Mouse (Mus musculus) embryonic facial prominence, embryonic 11.5 days (tissue): Measurements from ENCODE around the gene Slc12a7. TPM values are rescaled to one million over a fixed set of nuclear protein-coding genes. Genes with fewer than 3 reads are reported as not detected.

ENCODE experiments used
- ATAC-seq: fragments of 200-750 bp; cut with Nextera tagmentation; replicated peaks from 2 replicates; pipeline ENCODE4 v1.8.0; 2017; ENCODE audit warnings: low read depth; ENCODE audit not compliant: insufficient number of reproducible peaks, low FRiP score, low TSS enrichment
- DNase-seq: peaks from one replicate; pipeline ENCODE4 v3.0.0-alpha.2; 2015; ENCODE audit warnings: low spot score
- H3K27ac ChIP-seq: fragments of 300-500 bp; sonication (generic); replicated peaks from 2 replicates; pipeline ENCODE4 v1.5.1; 2014; ENCODE audit warnings: mild to moderate bottlenecking, low read depth, low read length, control low read depth
- H3K27me3 ChIP-seq: fragments of 300-500 bp; sonication (generic); 2 replicates; pipeline ENCODE4 v1.6.1; 2014; ENCODE audit warnings: mild to moderate bottlenecking, low read length, moderate library complexity, mixed read lengths; ENCODE audit not compliant: control insufficient read depth, insufficient read depth
- H3K36me3 ChIP-seq: fragments of 300-500 bp; sonication (generic); replicated peaks from 2 replicates; pipeline ENCODE4 v1.6.1; 2014; ENCODE audit warnings: low read depth, mild to moderate bottlenecking, low read length, moderate library complexity, mixed read lengths; ENCODE audit not compliant: control insufficient read depth, insufficient read depth
- H3K4me1 ChIP-seq: fragments of 300-500 bp; sonication (generic); 2 replicates; pipeline ENCODE4 v1.6.1; 2014; ENCODE audit warnings: low read length, mixed read lengths; ENCODE audit not compliant: control insufficient read depth, insufficient read depth
- H3K4me2 ChIP-seq: fragments of 300-500 bp; sonication (generic); 2 replicates; pipeline ENCODE4 v1.6.1; 2014; ENCODE audit warnings: low read depth, mild to moderate bottlenecking, control low read depth, low read length, moderate library complexity
- H3K4me3 ChIP-seq: fragments of 300-500 bp; sonication (generic); 2 replicates; pipeline ENCODE4 v1.5.1; 2014; ENCODE audit warnings: low read depth, low read length, control low read depth
- H3K9ac ChIP-seq: fragments of 300-500 bp; sonication (generic); replicated peaks from 2 replicates; pipeline ENCODE4 v1.6.1; 2014; ENCODE audit warnings: mild to moderate bottlenecking, control low read depth, low read length
- H3K9me3 ChIP-seq: fragments of 300-500 bp; sonication (generic); replicated peaks from 2 replicates; pipeline ENCODE4 v1.6.1; 2016; ENCODE audit warnings: mild to moderate bottlenecking, low read length, inconsistent platforms, mixed read lengths; ENCODE audit not compliant: control insufficient read depth
- WGBS: fragments of 180-500 bp; shearing (Covaris S2); extraction: QIAGEN DNeasy Blood & Tissue Kit; methylation state at CpG from one replicate; pipeline ENCODE4 v1.1.7; 2014; 5-methylcytosine and 5-hydroxymethylcytosine counted together
- polyA plus RNA-seq: library from polyadenylated mRNA; unstranded; fragments of >200 nt; fragmentation: Nextera tagmentation; extraction: Ambion mirVana; gene quantifications from 2 replicates; pipeline ENCODE4 v1.2.1, GENCODE M21; 2014

Slc12a7 gene
- polyA plus RNA-seq, 1 experiment from 2014 or later, result 39.6 TPM

- Histone ChIP-seq H3K27ac (no peak overlapping the region), H3K4me3 (no peak overlapping the region), H3K36me3 (no peaks in the 10 kb centered on the region), H3K27me3 (no peaks in the 10 kb centered on the region), H3K4me2 (no peak overlapping the region), H3K9me3 (no peaks in the 10 kb centered on the region), H3K4me1 (peaks cover 6% of the 10 kb centered on the region; the same call in 1 of the 2 replicates), H3K9ac (no peak overlapping the region)
- WGBS, result 2% methylated on average over 2 of the region's 2 CpGs
- ATAC-seq (0 out of 2 replicates have a peak, but pooled peaks have one; percentile 20), DNase-seq (peak; percentile 81)
Measured at GRCm38 (mm10) chr13:73831486-73831885, 98.6 kb downstream of the Slc12a7 start.

DNA sequence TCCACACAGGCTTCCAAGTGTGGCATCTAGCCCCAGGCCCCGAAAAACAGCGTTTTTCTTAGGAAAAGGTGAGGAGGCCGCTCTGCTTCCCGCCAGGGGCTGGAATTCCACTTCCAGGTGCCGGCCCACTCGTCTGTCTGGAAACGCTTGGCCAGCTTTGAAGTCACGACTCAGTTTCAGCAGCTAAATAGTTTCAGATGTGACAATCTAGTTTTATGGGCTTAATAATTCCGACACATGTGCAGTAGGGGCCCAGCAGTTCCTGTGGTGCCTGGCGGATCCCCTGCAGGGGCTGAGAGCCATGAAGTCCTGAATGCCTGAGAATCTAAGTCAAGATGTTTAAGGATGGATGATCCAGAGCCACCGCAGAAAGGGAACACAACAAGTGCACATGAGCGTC is 100.9 kb downstream of the Slc12a7 start:
- peak; percentile 89 for DNase-seq

GRCm38 (mm10) chr13:73835791-73836190 is 102.9 kb downstream of the Slc12a7 start:
- no peak overlapping the region for H3K4me3 ChIP-seq
- H3K27me3 ChIP-seq, result no peaks in the 10 kb centered on the region
- H3K9ac ChIP-seq, result no peak overlapping the region
- ATAC-seq (no peak), DNase-seq (no peak)
- no peak overlapping the region for H3K27ac ChIP-seq
- 70% methylated on average over 4 of the region's 4 CpGs for WGBS
- H3K9me3 ChIP-seq, result no peaks in the 10 kb centered on the region
- H3K4me2 ChIP-seq, result no peak overlapping the region
- H3K4me1 ChIP-seq, result peaks cover 6% of the 10 kb centered on the region; the same call in 1 of the 2 replicates
- no peaks in the 10 kb centered on the region for H3K36me3 ChIP-seq

More for the DNA sequence above, 100.9 kb downstream of the Slc12a7 start:
- H3K9me3 ChIP-seq, result no peaks in the 10 kb centered on the region
- H3K4me3 ChIP-seq, result no peak overlapping the region
- no peaks in the 10 kb centered on the region for H3K27me3 ChIP-seq
- H3K4me2 ChIP-seq, result no peak overlapping the region
- H3K4me1 ChIP-seq, result peaks cover 6% of the 10 kb centered on the region; the same call in 1 of the 2 replicates
- no peak for ATAC-seq
- H3K9ac ChIP-seq, result 0 out of 2 replicates have a peak overlapping the region, but pooled peaks have one; percentile 5
- whole genome bisulfite sequencing, result 24% methylated on average over 12 of the region's 12 CpGs
- no peaks in the 10 kb centered on the region for H3K36me3 ChIP-seq
- H3K27ac ChIP-seq, result peak overlapping the region; percentile 83

- Histone ChIP-seq H3K9me3 (no peaks in the 10 kb centered on the region), H3K4me2 (no peak overlapping the region), H3K4me1 (peaks cover 6% of the 10 kb centered on the region; the same call in 1 of the 2 replicates), H3K27me3 (no peaks in the 10 kb centered on the region), H3K36me3 (no peaks in the 10 kb centered on the region), H3K9ac (no peak overlapping the region), H3K4me3 (no peak overlapping the region), H3K27ac (no peak overlapping the region)
- no peak for DNase-seq
- no peak for ATAC-seq
- 82% methylated on average over 6 of the region's 6 CpGs for WGBS
Measured at GRCm38 (mm10) chr13:73836491-73836890, 103.6 kb downstream of the Slc12a7 start.

GRCm38 (mm10) chr13:73837708-73838107 is 104.8 kb downstream of the Slc12a7 start:
- DNase-seq (no peak), ATAC-seq (no peak)
- H3K27me3 ChIP-seq, result no peaks in the 10 kb centered on the region
- H3K4me1 ChIP-seq, result peaks cover 6% of the 10 kb centered on the region; the same call in 1 of the 2 replicates
- no peak overlapping the region for H3K4me2 ChIP-seq
- no peak overlapping the region for H3K4me3 ChIP-seq
- WGBS, result 88% methylated on average over 8 of the region's 8 CpGs
- H3K36me3 ChIP-seq, result no peaks in the 10 kb centered on the region
- no peaks in the 10 kb centered on the region for H3K9me3 ChIP-seq
- H3K9ac ChIP-seq, result no peak overlapping the region
- H3K27ac ChIP-seq, result no peak overlapping the region

GRCm38 (mm10) chr13:73839137-73839548 is 106.2 kb downstream of the Slc12a7 start:
- Histone ChIP-seq H3K4me2 (no peak overlapping the region), H3K27me3 (no peaks in the 10 kb centered on the region), H3K36me3 (no peaks in the 10 kb centered on the region), H3K4me1 (peaks cover 4% of the 10 kb centered on the region; the same call in 1 of the 2 replicates), H3K4me3 (no peak overlapping the region), H3K9ac (no peak overlapping the region), H3K9me3 (no peaks in the 10 kb centered on the region), H3K27ac (no peak overlapping the region)
- DNase-seq (no peak), ATAC-seq (no peak)
- 75% methylated on average over 11 of the region's 11 CpGs for WGBS

- Histone ChIP-seq H3K27ac (no peak overlapping the region), H3K9ac (no peak overlapping the region), H3K4me2 (no peak overlapping the region), H3K36me3 (no peaks in the 10 kb centered on the region), H3K4me1 (peaks cover under 1% of the 10 kb centered on the region; the same call in 1 of the 2 replicates), H3K27me3 (no peaks in the 10 kb centered on the region), H3K9me3 (no peaks in the 10 kb centered on the region), H3K4me3 (no peak overlapping the region)
- no peak for DNase-seq
- ATAC-seq, result no peak
- WGBS, result 62% methylated on average over 4 of the region's 4 CpGs
Measured at GRCm38 (mm10) chr13:73839740-73840139, 106.8 kb downstream of the Slc12a7 start.

- no peak overlapping the region for H3K9ac ChIP-seq
- no peak for ATAC-seq
- H3K4me2 ChIP-seq, result no peak overlapping the region
- H3K4me1 ChIP-seq, result no peaks in the 10 kb centered on the region
- DNase-seq, result no peak
- H3K36me3 ChIP-seq, result no peaks in the 10 kb centered on the region
- no peaks in the 10 kb centered on the region for H3K27me3 ChIP-seq
- no peaks in the 10 kb centered on the region for H3K9me3 ChIP-seq
- no peak overlapping the region for H3K27ac ChIP-seq
- no peak overlapping the region for H3K4me3 ChIP-seq
Measured at GRCm38 (mm10) chr13:73842696-73843095, 109.8 kb downstream of the Slc12a7 start.
